Mouse (Mus musculus) heart, postnatal 0 days (tissue): Measurements from ENCODE around the gene Mbd6.
"Not testable (repeated sequence)": the region's sequence is repeated elsewhere in the genome, so short reads cannot be mapped to it uniquely, and the experiment has no call there.

Source experiments
- CTCF ChIP-seq: IDR thresholded peaks from 2 replicates; pipeline ENCODE4 v1.5.1; 2016; ENCODE audit warnings: antibody characterized with exemption, control low read depth, low read depth
- EP300 ChIP-seq: IDR thresholded peaks from 2 replicates; pipeline ENCODE4 v1.6.1; 2016; ENCODE audit warnings: antibody characterized with exemption, low read depth

DNA sequence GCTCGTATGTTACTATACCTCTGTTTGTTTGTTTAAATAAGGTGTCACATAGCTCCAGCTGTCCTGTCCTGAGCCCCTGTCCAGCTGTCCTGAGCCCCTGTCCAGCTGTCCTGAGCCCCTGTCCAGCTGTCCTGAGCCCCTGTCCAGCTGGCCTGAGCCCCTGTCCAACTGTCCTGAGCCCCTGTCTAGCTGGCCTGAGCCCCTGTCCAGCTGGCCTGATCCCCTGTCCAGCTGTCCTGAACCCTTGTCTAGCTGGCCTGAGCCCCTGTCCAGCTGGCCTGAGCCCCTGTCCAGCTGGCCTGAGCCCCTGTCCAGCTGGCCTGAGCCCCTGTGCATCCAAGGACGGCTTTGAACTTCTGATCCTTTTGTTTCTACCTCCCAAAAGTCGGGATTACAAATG, 20.3 kb upstream of the Mbd6 start:
- not testable (repeated sequence) for TF ChIP-seq CTCF, EP300
